Mouse (Mus musculus) activated CD4-positive, CD25-positive, alpha-beta regulatory T cell, adult 4 months (primary cell): ENCODE data around the gene Olfr1387. TPM values are rescaled to one million over a fixed set of nuclear protein-coding genes. Genes with fewer than 3 reads are reported as not detected.
"Not testable (repeated sequence)": the region's sequence is repeated elsewhere in the genome, so short reads cannot be mapped to it uniquely, and the experiment has no call there.

Source experiments
- ATAC-seq: one replicate; pipeline ENCODE4 v1.8.0; 2017
- polyA plus RNA-seq, 2 experiments: library from polyadenylated mRNA; unstranded; fragments of 100-300 nt; shearing (Covaris generic); gene quantifications; one replicate each; pipeline ENCODE4 v1.2.1; 2017

Olfr1387 gene
- under 1 TPM in 1 of 2 experiments, not detected in 1; 0.16 TPM for polyA plus RNA-seq

DNA sequence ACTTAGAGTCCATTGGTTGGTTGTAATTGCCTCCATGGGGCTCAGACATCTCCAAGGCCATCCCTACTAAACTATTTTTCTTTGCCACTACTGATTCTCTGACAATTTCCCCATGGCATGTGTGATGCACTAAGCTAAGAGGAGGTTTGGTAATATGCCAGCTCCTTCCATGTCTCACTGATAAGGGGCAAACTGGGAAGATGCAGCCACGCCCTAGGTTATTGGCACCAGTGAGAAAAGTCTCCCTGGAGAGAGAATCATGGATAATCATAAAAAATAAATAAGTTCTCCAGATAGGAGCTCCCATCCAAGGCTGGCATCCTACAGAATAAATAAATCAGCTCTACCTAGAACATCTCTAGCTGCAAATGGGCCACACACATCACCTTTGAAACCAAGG is at the start of gene Olfr1387:
Gene Olfr1387, plus strand, starts transcription at position 301 of the 400 bp plus-strand sequence.
- no peak for ATAC-seq

DNA sequence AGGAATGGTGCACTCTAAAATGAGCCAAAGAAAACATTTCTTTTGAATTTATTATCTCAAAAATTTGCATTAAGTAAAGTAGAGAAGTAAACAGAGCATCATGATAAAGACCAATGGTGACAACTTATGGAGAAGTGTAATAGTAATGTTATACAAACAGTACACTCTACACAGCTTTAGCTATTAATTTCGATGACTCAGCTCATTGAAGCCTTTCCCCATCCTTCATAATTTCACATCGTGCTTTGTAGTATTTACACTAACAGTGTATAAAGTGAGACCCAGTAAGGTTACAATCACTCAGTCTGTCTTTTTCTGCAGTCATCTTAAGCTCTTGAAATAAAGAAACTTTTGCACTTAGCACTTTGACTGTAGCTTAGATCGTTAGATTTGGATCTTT is 48.4 kb upstream of the Olfr1387 start:
- ATAC-seq = no peak

DNA sequence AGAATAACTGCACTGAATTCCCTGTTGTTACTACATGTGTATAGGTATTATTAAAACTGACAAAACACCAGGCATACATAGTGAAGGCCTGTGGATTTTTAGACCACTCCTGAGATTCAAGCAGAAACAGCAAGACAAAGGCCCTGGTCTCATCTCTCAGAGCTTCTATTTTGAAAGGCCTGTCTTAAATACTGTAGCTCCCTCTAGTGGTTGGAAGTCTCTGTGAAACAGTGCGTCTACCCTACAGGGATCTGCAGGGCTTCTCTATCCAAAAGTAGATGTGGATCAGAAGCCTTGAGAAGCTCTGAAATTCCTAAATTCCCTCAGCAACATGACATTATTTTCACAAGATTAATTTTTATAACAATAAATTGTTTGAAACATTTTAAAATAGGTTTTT is 44.6 kb upstream of the Olfr1387 start:
- ATAC-seq = no peak

DNA sequence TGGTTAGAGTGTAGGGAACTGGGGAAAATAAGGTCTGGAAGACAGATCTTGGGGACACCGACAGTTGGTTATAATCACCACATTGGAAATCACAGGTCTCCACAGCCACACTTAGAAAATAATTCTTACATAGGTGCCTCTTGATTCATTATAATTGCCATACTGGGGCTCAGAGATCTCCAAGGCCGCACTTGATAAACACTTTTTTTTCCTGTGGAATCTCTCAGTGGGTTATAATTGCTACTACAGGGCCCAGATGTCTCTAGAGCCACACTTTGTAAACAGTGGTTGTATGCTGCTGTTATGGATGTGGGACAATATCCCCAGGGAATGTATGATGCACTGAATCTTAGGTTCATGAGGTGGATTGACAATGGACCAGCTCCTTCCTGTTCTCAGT is 32.4 kb upstream of the Olfr1387 start, which contains the start of gene Olfr1389:
Gene Olfr1389, plus strand, starts transcription at position 301 of the 400 bp plus-strand sequence.
- ATAC-seq = no peak

DNA sequence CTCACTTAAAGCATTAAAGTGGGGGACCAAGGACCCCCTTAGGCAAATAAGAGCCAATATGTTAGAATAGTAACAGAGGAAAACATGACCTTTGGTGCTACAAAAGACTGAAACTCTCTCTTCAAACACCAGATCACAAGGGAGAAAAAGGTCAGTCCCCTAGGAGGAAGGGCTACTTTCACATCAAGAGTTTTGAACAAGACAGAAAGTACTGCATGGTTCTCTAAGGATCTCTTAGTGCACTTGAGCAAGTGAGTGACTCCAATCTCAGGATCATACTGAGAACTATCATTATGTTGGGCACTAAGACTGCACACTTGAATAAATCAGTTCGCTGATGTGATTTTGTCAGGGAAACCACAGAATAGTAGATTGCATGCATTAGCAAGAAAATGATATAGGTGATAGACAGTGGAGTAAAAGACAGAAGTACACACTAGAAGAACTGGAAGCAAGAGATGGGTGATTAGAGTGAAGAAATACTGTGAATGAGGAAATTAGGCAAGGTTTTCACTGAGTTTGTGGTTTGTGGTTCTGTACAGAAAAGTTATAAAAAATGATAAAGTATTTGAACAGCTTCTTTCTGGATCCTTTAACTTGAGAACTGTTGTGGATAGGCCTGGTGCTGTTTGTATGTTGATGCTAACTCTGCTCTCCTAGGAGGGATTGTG is 29.8 kb upstream of the Olfr1387 start:
- ATAC-seq = no peak

DNA sequence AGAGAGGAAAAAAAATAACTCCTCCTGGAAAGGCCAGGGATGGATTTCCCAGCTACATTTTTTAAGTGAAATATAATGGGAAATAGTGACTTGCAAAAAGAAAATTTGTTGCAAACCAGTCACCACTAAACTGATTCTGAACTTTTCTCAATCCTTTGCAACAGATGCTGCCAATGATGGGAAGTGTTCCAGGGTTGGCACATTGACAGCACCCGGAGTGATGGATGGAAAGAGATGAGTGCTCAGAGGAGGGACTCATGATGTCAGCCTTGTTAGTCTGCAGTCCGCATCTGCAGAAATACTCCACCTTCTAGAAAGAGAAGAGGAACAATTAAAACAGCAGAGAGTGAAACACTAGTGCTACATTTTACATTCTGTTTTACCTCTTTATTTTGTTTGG is 25.5 kb upstream of the Olfr1387 start:
- no peak for ATAC-seq

DNA sequence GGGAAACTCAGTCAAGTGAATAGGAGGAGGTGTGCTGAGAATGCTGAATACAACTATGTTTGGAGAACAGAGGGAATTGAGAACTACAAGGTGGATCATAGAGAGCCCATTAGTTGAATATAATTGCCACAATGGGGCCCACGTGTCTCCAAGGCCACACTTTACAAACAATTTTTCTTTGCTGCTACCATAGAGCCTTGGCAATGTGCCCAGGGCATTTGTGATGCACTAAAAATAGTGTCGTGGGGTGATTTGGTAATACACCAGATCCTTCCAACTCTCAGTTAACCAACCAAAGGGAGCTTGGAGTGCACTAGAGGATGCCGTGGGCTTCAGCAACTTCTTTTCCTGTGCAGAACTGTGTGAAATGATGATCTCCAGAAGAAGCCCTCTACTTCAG is 18.7 kb upstream of the Olfr1387 start, which contains the start of gene Olfr1388:
Gene Olfr1388, plus strand, starts transcription at position 214 of the 400 bp plus-strand sequence.
- no peak for ATAC-seq

DNA sequence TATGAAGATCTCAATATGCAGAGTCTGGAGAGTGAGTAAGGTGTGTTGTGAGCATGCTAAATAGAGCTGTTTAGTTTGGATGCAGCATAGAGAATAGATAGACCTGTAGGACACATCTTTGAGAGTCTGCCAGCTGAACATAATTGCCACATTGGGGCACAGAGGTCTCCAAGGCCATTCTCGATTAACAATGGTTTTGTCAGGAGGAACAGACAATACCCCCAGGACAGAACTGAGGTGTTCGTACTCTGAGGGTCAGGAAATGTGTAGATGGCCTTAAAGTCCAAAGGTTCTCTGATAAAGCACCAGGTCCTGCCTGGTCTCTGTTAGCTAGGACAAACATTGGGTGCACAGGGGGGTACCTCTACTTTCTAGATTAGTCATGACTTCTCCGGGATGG is 9.6 kb downstream of the Olfr1387 start, which contains the start of gene Olfr1386:
Gene Olfr1386, plus strand, starts transcription at position 301 of the 400 bp plus-strand sequence.
- not testable (repeated sequence) for ATAC-seq

DNA sequence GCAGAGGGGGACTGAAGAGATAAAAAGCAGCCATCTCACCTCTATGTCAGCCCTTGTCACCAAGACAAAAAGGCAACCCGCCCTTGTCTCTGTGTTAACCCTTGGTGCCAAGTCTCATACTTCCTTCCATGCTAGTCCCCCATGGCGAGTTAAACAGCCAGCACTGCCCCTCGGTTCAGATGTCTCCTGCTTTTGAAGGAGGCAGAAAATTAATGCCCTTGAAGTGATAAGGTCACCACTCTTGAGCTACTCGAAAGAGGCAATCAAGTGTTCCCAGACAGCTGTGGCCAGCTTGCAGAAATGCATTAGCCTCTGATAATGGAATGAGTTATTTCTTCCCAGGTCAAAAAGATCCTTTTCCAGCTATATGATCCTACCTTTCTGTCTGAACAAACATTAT is 30.8 kb downstream of the Olfr1387 start:
- ATAC-seq = no peak

DNA sequence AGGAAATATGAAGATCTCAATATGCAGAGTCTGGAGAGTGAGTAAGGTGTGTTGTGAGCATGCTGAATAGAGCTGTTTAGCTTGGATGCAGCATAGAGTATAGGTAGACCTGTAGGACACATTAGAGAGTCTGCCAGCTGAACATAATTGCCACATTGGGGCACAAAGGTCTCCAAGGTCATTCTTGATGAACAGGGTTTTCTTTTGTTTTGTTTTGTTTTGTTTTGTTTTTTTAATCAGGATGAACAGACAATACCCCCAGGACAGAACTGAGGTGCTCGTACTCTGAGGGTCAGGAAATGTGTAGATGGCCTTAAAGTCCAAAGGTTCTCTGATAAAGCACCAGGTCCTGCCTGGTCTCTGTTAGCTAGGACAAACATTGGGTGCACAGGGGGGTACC is 33.6 kb downstream of the Olfr1387 start, which contains the start of gene Olfr1385:
Gene Olfr1385, plus strand, starts transcription at position 301 of the 400 bp plus-strand sequence.
- not testable (repeated sequence) for ATAC-seq

Other genes starting within 250 kb of the Olfr1387 start
- gene Mgat1, start 211.2 kb upstream of the Olfr1387 start, polyA plus RNA-seq = 10 to 100 TPM; 55.3 to 85.9 TPM
- gene Olfr1393, start 177.0 kb upstream of the Olfr1387 start, polyA plus RNA-seq = not detected
- gene Olfr1392, start 170.1 kb upstream of the Olfr1387 start, polyA plus RNA-seq = not detected
- gene Olfr10, start 150.6 kb upstream of the Olfr1387 start, polyA plus RNA-seq = not detected
- gene Olfr1391, start 132.6 kb upstream of the Olfr1387 start, polyA plus RNA-seq = not detected
- not detected for gene Olfr1390, start 120.2 kb upstream of the Olfr1387 start, polyA plus RNA-seq
- gene Olfr1389, start 32.3 kb upstream of the Olfr1387 start, polyA plus RNA-seq = not detected
- gene Olfr1388, start 18.7 kb upstream of the Olfr1387 start, polyA plus RNA-seq = not detected
- not detected for gene Olfr1386, start 9.7 kb downstream of the Olfr1387 start, polyA plus RNA-seq
- under 1 TPM in 1 of 2 experiments, not detected in 1; 0.17 TPM for gene Olfr1385, start 33.7 kb downstream of the Olfr1387 start, polyA plus RNA-seq
- gene Olfr1384, start 51.4 kb downstream of the Olfr1387 start, polyA plus RNA-seq = not detected
- gene Olfr1383, start 64.3 kb downstream of the Olfr1387 start, polyA plus RNA-seq = not detected
- gene Olfr1382, start 72.9 kb downstream of the Olfr1387 start, polyA plus RNA-seq = not detected
- not detected for gene Olfr1381, start 88.1 kb downstream of the Olfr1387 start, polyA plus RNA-seq
- gene Olfr1380, start 101.5 kb downstream of the Olfr1387 start, polyA plus RNA-seq = not detected
- not detected for gene Flt4, start 153.9 kb downstream of the Olfr1387 start, polyA plus RNA-seq
- under 1 TPM in 1 of 2 experiments, not detected in 1; 0.97 TPM for gene Scgb3a1, start 208.3 kb downstream of the Olfr1387 start, polyA plus RNA-seq